Mouse (Mus musculus) E14TG2a.4 (cell line): ENCODE measurements around the gene Adgrl3.

Experiments
- CTCF ChIP-seq: conservative IDR thresholded peaks from 2 replicates; pipeline ENCODE4 v1.5.1; 2014; ENCODE audit warnings: low read length
- NANOG ChIP-seq: IDR thresholded peaks from 2 replicates; pipeline ENCODE4 v1.6.1; 2014; ENCODE audit warnings: borderline replicate concordance, low read length, mixed read lengths
- POU5F1 ChIP-seq: IDR thresholded peaks from 2 replicates; pipeline ENCODE4 v1.6.1; 2014; ENCODE audit warnings: low read length, borderline replicate concordance

- no peak for TF ChIP-seq CTCF
- TF ChIP-seq POU5F1: no peak
- TF ChIP-seq NANOG: no peak
These were observed 817.9 kb downstream of the Adgrl3 start for GRCm38 (mm10) chr5:81837860-81838259.
